Mouse (Mus musculus) CH12.LX (cell line): ENCODE measurements around the gene Ctnna3.

Experiments used
- CTCF ChIP-seq, 2 experiments: IDR thresholded peaks in 1 of 2; conservative IDR thresholded peaks in 1 of 2; 2 replicates each; pipeline ENCODE4 v1.5.1; 2011 to 2012; ENCODE audit warnings: low read depth in 2 of 2, low read length in 2 of 2, improper control_type of control experiment in 1 of 2, inconsistent platforms in 1 of 2, mild to moderate bottlenecking in 1 of 2, moderate library complexity in 1 of 2
- E2F4 ChIP-seq: IDR thresholded peaks from 2 replicates; pipeline ENCODE4 v1.6.1; 2011; ENCODE audit warnings: low read depth, low read length, improper control_type of control experiment; ENCODE audit not compliant: insufficient replicate concordance
- ELF1 ChIP-seq: IDR thresholded peaks from 2 replicates; pipeline ENCODE4 v1.6.1; 2014; ENCODE audit warnings: low read depth, mild to moderate bottlenecking, inconsistent platforms, low read length, improper control_type of control experiment
- EP300 ChIP-seq: IDR thresholded peaks from 2 replicates; pipeline ENCODE4 v1.6.1; 2011; ENCODE audit warnings: low read length, improper control_type of control experiment
- HCFC1 ChIP-seq: IDR thresholded peaks from 2 replicates; pipeline ENCODE4 v1.6.1; 2012; ENCODE audit warnings: low read depth, mild to moderate bottlenecking, inconsistent platforms, low read length, improper control_type of control experiment
- JUND ChIP-seq: conservative IDR thresholded peaks from 2 replicates; pipeline ENCODE4 v1.6.1; 2011; ENCODE audit warnings: low read depth, low read length, improper control_type of control experiment
- MAX ChIP-seq: IDR thresholded peaks from 2 replicates; pipeline ENCODE4 v1.6.1; 2011; ENCODE audit warnings: low read length, improper control_type of control experiment
- NELFE ChIP-seq: IDR thresholded peaks from 2 replicates; pipeline ENCODE4 v1.6.1; 2011; ENCODE audit warnings: low read depth, low read length, improper control_type of control experiment
- POLR2A ChIP-seq: IDR thresholded peaks from 2 replicates; pipeline ENCODE4 v1.6.1; 2011; ENCODE audit warnings: low read depth, mild to moderate bottlenecking, improper control_type of control experiment, low read length
- ZNF384 ChIP-seq: IDR thresholded peaks from 2 replicates; pipeline ENCODE4 v1.6.1; 2012; ENCODE audit warnings: low read depth, low read length, improper control_type of control experiment, inconsistent platforms

- TF ChIP-seq ZNF384 (no peak), CTCF (conservative IDR thresholded peaks at IDR 0.05 in 1 of 2, IDR thresholded peaks at IDR 0.05 in 1 of 2; ENCODE audit: low read depth in 2 of 2, low read length in 2 of 2) (no peak), POLR2A (no peak), NELFE (no peak), HCFC1 (no peak), MAX (no peak), JUND (no peak), EP300 (no peak), ELF1 (no peak), E2F4 (no peak)
Observed at GRCm38 (mm10) chr10:64305802-64306201, 875.9 kb downstream of the Ctnna3 start.
